In genomic region chr3:34761162-34761769, GRCm38 (mm10) we compare ENCODE assay signal across 15 mouse cellular contexts.
"Had no signal": no experiment of that assay in that cellular context is flagged by ENCODE, and none has a peak within 500 bp of the region (broad histone marks: within the 10 kb centered on the region; RNA-seq: fewer than 3 reads in every experiment).

No protein-coding gene starts in this region.

- H3K9ac ChIP-seq: lung, embryonic 15.5 days; midbrain, embryonic 13.5 days; midbrain, embryonic 15.5 days; neural tube, embryonic 12.5 days; stomach, embryonic 15.5 days had no signal

- H3K36me3 ChIP-seq: lung, embryonic 15.5 days; midbrain, embryonic 13.5 days; midbrain, embryonic 15.5 days; neural tube, embryonic 12.5 days; stomach, embryonic 15.5 days had no signal

- H3K27ac ChIP-seq: lung, embryonic 15.5 days; macrophage; midbrain, embryonic 13.5 days; midbrain, embryonic 15.5 days; neural tube, embryonic 12.5 days; stomach, embryonic 15.5 days; stomach, postnatal 0 days had no signal

- H3K4me1 ChIP-seq: lung, embryonic 15.5 days; megakaryocyte, embryonic 14.5 days; midbrain, embryonic 13.5 days; midbrain, embryonic 15.5 days; stomach, embryonic 15.5 days had no signal

- DNase-seq: lung, adult 2 months; lung, postnatal 14 days; lung, postnatal 36 days; right cerebral cortex, postnatal 14 days; thymus, adult 2 months; thymus, postnatal 25 days; thymus, postnatal 4 days had no signal

- H3K9me3 ChIP-seq: lung, embryonic 15.5 days; midbrain, embryonic 13.5 days; midbrain, embryonic 15.5 days; neural tube, embryonic 12.5 days; stomach, embryonic 15.5 days had no signal

- H3K27me3 ChIP-seq: lung, embryonic 15.5 days; megakaryocyte, embryonic 14.5 days; midbrain, embryonic 13.5 days; midbrain, embryonic 15.5 days; neural tube, embryonic 12.5 days; stomach, embryonic 15.5 days had no signal

- H3K4me3 ChIP-seq: lung, embryonic 15.5 days; megakaryocyte, embryonic 14.5 days; midbrain, embryonic 13.5 days; midbrain, embryonic 15.5 days; neural tube, embryonic 12.5 days; stomach, embryonic 15.5 days had no signal
